Mouse (Mus musculus): ENCODE results near the gene Atg5. TPM values are rescaled to one million over a fixed set of nuclear protein-coding genes. Genes with fewer than 3 reads are reported as not detected.

The Atg5 gene
- polyA plus RNA-seq, 1 experiment from 2014 or later: 43.5 TPM

DNA sequence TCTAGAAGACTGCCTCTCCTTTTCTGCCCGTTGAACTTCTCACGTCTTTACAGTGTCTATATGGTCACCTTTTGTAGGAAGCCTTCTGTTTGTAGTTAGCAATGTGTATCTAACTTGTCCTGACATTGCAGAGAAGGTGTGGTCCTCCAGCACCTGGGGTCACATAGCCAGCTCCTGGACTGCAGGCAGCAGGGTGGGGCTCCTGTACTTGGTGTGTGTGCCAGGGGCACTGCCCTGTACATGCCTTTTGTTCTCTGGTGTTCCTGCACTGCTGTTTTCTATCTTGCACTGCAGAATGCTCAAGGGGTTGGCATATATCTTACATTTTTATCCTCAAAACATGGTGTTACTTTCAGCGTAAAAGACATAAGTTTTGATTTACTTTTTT is 36.2 kb downstream of the Atg5 start:
- Histone ChIP-seq H3K27me3 (ENCODE audit: control insufficient read depth, insufficient read depth, low read length) (no peaks in the 10 kb centered on the region), H3K36me3 (ENCODE audit: control insufficient read depth, insufficient read depth, low read length) (no peaks in the 10 kb centered on the region), H3K9me3 (replicated peaks; ENCODE audit: control insufficient read depth, low read length) (no peaks in the 10 kb centered on the region), H3K4me1 (ENCODE audit: control insufficient read depth, insufficient read depth, low read length) (no peaks in the 10 kb centered on the region), H3K4me3 (replicated peaks; ENCODE audit: low read length) (no peak overlapping the region), H3K27ac (ENCODE audit: low read length) (no peak overlapping the region), H3K9ac (ENCODE audit: low read length) (no peak overlapping the region), H3K4me2 (ENCODE audit: low read depth, low read length) (no peak overlapping the region)
- ATAC-seq (ENCODE audit: insufficient read depth, low FRiP score): peak; percentile 71; the same call in 1 of the 2 replicates
- 78% methylated on average over 3 of the region's 3 CpGs for WGBS

DNA sequence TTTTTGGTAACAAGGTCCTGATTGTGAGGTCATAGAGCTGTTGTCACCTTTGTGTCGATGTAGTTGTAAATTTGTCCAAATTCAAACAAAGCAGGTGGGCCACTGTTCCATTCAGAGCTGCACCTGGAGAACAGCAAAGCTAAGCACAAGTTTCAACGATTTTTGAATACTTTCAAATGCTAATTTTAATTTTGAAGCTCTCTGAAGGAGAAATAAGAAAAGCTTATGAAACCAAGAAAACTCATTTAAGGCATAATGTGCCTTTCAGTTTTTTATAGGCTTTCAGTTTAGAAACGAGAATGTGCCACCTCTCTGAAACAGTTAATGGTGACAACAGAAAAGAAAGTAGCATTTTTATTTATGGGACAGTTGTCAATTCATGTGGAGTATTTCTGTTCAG is 36.7 kb downstream of the Atg5 start:
- Histone ChIP-seq H3K27ac (ENCODE audit: low read length) (no peak overlapping the region), H3K9me3 (replicated peaks; ENCODE audit: control insufficient read depth, low read length) (no peaks in the 10 kb centered on the region), H3K27me3 (ENCODE audit: control insufficient read depth, insufficient read depth, low read length) (no peaks in the 10 kb centered on the region), H3K9ac (ENCODE audit: low read length) (no peak overlapping the region), H3K4me1 (ENCODE audit: control insufficient read depth, insufficient read depth, low read length) (no peaks in the 10 kb centered on the region), H3K4me2 (ENCODE audit: low read depth, low read length) (no peak overlapping the region), H3K4me3 (replicated peaks; ENCODE audit: low read length) (no peak overlapping the region), H3K36me3 (ENCODE audit: control insufficient read depth, insufficient read depth, low read length) (no peaks in the 10 kb centered on the region)
- 76% methylated on average over 3 of the region's 3 CpGs for WGBS
- no peak for ATAC-seq (ENCODE audit: insufficient read depth, low FRiP score)

DNA sequence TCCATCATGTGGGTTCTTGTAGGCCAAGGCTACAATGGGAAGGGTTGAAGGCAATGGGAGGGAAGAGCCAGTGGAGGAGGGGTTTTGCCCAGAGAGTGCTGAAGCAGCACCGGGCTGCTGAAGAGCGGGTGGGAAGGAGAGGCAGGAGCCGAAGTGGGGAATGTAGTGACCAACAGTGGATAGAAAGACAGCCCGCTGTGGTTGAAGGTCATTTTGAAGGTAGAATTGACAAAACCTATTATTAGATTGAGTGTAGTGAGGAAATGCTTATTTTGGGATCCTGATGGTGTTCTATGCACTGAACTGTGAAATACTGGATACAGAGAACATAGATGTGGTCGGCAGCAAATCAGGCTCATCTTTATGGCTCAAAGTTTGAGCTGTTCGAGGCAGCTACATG is 38.1 kb downstream of the Atg5 start:
- Histone ChIP-seq H3K27me3 (ENCODE audit: control insufficient read depth, insufficient read depth, low read length) (no peaks in the 10 kb centered on the region), H3K9ac (ENCODE audit: low read length) (no peak overlapping the region), H3K4me3 (replicated peaks; ENCODE audit: low read length) (no peak overlapping the region), H3K4me1 (ENCODE audit: control insufficient read depth, insufficient read depth, low read length) (no peaks in the 10 kb centered on the region), H3K36me3 (ENCODE audit: control insufficient read depth, insufficient read depth, low read length) (no peaks in the 10 kb centered on the region), H3K9me3 (replicated peaks; ENCODE audit: control insufficient read depth, low read length) (no peaks in the 10 kb centered on the region), H3K4me2 (ENCODE audit: low read depth, low read length) (no peak overlapping the region), H3K27ac (ENCODE audit: low read length) (no peak overlapping the region)
- no peak for ATAC-seq (ENCODE audit: insufficient read depth, low FRiP score)
- WGBS: 93% methylated on average over 6 of the region's 6 CpGs

DNA sequence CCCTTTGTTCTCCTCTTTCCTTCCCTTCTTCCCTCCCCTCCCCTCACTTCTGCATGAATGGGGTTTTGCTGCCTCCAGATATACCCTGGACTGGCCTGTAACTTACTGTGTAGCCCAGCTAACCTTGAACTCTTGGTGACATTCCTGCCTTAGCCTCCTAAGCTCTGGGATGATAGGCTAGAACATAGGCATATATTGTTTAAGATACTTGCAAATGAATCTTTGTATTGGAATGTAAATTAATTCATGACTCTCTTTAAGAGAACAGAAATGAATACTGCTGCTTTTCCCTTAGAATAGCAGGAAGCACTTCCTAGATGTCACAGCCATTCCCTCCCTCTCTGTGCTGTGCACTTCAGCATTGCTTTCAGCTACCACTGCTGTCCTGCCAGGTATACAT is 40.1 kb downstream of the Atg5 start:
- Histone ChIP-seq H3K4me3 (replicated peaks; ENCODE audit: low read length) (no peak overlapping the region), H3K9me3 (replicated peaks; ENCODE audit: control insufficient read depth, low read length) (no peaks in the 10 kb centered on the region), H3K27me3 (ENCODE audit: control insufficient read depth, insufficient read depth, low read length) (no peaks in the 10 kb centered on the region), H3K9ac (ENCODE audit: low read length) (no peak overlapping the region), H3K4me1 (ENCODE audit: control insufficient read depth, insufficient read depth, low read length) (no peaks in the 10 kb centered on the region), H3K4me2 (ENCODE audit: low read depth, low read length) (no peak overlapping the region), H3K36me3 (ENCODE audit: control insufficient read depth, insufficient read depth, low read length) (no peaks in the 10 kb centered on the region), H3K27ac (ENCODE audit: low read length) (no peak overlapping the region)
- ATAC-seq (ENCODE audit: insufficient read depth, low FRiP score): no peak

DNA sequence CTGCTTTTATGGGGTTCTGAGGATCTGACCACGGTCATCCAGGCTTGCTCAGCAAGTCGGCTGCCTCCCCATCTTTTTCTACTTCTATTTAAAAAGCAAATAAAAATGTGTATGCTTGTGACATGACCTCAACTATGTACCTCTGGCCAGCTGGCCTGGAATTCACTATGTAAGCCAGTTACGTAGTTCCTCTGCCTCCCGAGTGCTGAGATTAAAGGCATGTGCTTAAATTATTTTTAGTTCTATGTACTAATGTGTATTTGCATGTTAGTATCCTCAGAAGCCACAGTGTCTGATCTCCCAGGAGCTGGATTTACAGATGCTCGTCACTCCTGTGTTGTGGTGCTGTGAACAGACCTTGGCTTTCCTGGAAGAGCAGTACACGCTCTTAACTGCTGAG is 41.1 kb downstream of the Atg5 start:
- Histone ChIP-seq H3K27ac (ENCODE audit: low read length) (no peak overlapping the region), H3K4me2 (ENCODE audit: low read depth, low read length) (no peak overlapping the region), H3K27me3 (ENCODE audit: control insufficient read depth, insufficient read depth, low read length) (no peaks in the 10 kb centered on the region), H3K36me3 (ENCODE audit: control insufficient read depth, insufficient read depth, low read length) (no peaks in the 10 kb centered on the region), H3K4me1 (ENCODE audit: control insufficient read depth, insufficient read depth, low read length) (no peaks in the 10 kb centered on the region), H3K9ac (ENCODE audit: low read length) (no peak overlapping the region), H3K4me3 (replicated peaks; ENCODE audit: low read length) (no peak overlapping the region), H3K9me3 (replicated peaks; ENCODE audit: control insufficient read depth, low read length) (no peaks in the 10 kb centered on the region)
- ATAC-seq (ENCODE audit: insufficient read depth, low FRiP score): no peak
- WGBS: 70% methylated on average over 6 of the region's 6 CpGs

DNA sequence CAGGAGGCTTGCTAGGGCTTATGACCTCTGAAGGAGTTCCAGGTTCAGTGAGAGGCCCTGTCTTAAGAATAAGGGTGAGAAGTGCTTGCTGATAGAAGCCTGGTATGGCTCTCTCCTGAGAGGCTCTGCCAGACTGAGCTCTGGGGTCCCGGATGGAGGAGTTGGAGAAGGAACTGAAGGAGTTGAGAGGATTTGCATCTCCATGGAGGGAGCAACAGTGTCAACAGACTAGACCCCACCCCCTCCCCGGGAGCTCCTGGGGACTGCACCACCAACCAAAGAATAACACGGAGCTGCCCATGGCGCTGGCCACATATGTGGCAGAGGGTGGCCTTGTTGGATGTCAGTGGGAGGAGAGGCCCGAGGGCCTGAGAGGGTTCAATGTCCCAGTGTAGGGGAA is 47.1 kb downstream of the Atg5 start:
- no peak overlapping the region for H3K4me3 ChIP-seq (replicated peaks; ENCODE audit: low read length)
- H3K4me1 ChIP-seq (ENCODE audit: control insufficient read depth, insufficient read depth, low read length): peaks cover 13% of the 10 kb centered on the region
- H3K4me2 ChIP-seq (ENCODE audit: low read depth, low read length): no peak overlapping the region
- no peak overlapping the region for H3K9ac ChIP-seq (ENCODE audit: low read length)
- no peaks in the 10 kb centered on the region for H3K9me3 ChIP-seq (replicated peaks; ENCODE audit: control insufficient read depth, low read length)
- 51% methylated on average over 5 of the region's 5 CpGs for WGBS
- H3K36me3 ChIP-seq (ENCODE audit: control insufficient read depth, insufficient read depth, low read length): no peaks in the 10 kb centered on the region
- no peak for ATAC-seq (ENCODE audit: insufficient read depth, low FRiP score)
- H3K27ac ChIP-seq (ENCODE audit: low read length): no peak overlapping the region
- no peaks in the 10 kb centered on the region for H3K27me3 ChIP-seq (ENCODE audit: control insufficient read depth, insufficient read depth, low read length)

DNA sequence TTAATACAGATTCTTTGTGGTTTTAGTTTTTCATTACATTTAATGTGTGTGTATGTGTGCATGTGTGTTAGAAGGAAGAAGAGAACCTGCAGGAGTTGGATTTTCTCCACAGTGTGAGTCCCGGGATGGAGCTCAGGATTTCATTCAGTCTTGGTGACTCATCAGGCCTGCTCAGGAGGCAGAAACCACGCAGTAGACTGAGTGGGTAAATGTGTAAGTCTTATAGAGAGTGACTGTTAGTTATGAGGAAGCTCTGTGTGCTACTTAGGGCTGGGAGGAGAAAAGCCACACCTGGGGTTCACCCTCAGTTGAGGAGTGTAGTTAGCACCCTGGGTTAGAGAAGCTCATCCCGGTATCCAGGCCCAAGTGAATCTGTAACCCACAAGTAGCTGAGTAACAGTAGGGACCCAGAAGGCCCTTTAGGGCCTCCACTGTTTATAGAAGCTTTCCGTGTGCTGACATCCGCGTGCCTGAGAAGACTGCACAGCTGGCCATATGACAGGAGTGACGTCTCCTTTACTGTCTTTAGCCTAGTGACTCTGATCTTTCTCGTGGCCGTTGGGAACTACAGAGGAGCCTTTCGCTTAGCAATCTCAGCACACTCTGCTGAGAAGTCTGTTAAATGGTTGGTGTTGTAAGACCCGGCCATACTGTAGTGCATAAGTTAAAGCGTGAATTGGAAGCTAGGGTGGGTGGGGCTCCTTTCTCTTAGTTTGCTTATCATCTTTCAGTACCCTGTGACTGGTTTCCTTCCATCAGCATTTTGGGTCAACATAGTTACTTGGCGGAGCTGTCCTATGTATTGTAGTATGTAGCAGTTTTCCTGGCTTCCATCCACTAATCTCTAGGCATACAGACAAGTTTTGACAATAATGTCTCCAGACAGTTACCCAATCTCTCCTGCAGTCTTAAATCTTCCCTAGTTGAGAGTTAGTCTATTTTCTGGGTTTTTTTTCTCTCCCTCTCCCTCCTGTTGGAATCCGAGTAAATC is 48.4 kb downstream of the Atg5 start:
- 0 out of 2 replicates have a peak overlapping the region, but pooled peaks have one; percentile 33 for H3K27ac ChIP-seq (ENCODE audit: low read length)
- peak; percentile 29; the same call in 1 of the 2 replicates for ATAC-seq (ENCODE audit: insufficient read depth, low FRiP score)
- 57% methylated on average over 14 of the region's 14 CpGs for WGBS

DNA sequence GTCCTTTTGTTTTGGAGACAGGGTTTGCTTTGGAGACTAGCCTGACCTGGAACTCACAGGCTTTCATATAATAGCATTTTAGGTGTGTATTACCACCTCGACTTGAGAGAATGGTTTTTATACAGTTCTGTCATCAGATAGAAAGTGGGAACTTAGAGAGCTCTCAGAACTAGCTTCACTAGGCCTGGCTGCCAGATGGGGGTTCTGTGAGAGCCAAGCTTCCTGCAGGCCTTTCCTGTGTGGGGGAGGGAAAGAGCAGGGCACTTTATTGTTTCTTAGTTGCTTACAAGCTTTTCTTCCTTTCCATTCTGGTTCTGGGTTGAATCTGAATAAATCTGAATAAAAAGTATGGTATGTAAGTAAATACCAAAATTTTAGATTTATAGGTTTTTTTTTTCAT is 54.0 kb downstream of the Atg5 start:
- WGBS: 54% methylated on average over 1 of the region's 1 CpGs
- Histone ChIP-seq H3K4me2 (ENCODE audit: low read depth, low read length) (no peak overlapping the region), H3K9ac (ENCODE audit: low read length) (no peak overlapping the region), H3K9me3 (replicated peaks; ENCODE audit: control insufficient read depth, low read length) (no peaks in the 10 kb centered on the region), H3K4me1 (ENCODE audit: control insufficient read depth, insufficient read depth, low read length) (no peaks in the 10 kb centered on the region), H3K27me3 (ENCODE audit: control insufficient read depth, insufficient read depth, low read length) (no peaks in the 10 kb centered on the region), H3K36me3 (ENCODE audit: control insufficient read depth, insufficient read depth, low read length) (no peaks in the 10 kb centered on the region), H3K27ac (ENCODE audit: low read length) (no peak overlapping the region), H3K4me3 (replicated peaks; ENCODE audit: low read length) (no peak overlapping the region)
- ATAC-seq (ENCODE audit: insufficient read depth, low FRiP score): no peak

More for the DNA sequence above, 48.4 kb downstream of the Atg5 start:
- Histone ChIP-seq H3K9ac (ENCODE audit: low read length) (0 out of 2 replicates have a peak overlapping the region, but pooled peaks have one; percentile 21), H3K27me3 (ENCODE audit: control insufficient read depth, insufficient read depth, low read length) (no peaks in the 10 kb centered on the region), H3K36me3 (ENCODE audit: control insufficient read depth, insufficient read depth, low read length) (no peaks in the 10 kb centered on the region), H3K9me3 (replicated peaks; ENCODE audit: control insufficient read depth, low read length) (no peaks in the 10 kb centered on the region), H3K4me1 (ENCODE audit: control insufficient read depth, insufficient read depth, low read length) (peaks cover 13% of the 10 kb centered on the region), H3K4me3 (replicated peaks; ENCODE audit: low read length) (no peak overlapping the region), H3K4me2 (ENCODE audit: low read depth, low read length) (no peak overlapping the region)

DNA sequence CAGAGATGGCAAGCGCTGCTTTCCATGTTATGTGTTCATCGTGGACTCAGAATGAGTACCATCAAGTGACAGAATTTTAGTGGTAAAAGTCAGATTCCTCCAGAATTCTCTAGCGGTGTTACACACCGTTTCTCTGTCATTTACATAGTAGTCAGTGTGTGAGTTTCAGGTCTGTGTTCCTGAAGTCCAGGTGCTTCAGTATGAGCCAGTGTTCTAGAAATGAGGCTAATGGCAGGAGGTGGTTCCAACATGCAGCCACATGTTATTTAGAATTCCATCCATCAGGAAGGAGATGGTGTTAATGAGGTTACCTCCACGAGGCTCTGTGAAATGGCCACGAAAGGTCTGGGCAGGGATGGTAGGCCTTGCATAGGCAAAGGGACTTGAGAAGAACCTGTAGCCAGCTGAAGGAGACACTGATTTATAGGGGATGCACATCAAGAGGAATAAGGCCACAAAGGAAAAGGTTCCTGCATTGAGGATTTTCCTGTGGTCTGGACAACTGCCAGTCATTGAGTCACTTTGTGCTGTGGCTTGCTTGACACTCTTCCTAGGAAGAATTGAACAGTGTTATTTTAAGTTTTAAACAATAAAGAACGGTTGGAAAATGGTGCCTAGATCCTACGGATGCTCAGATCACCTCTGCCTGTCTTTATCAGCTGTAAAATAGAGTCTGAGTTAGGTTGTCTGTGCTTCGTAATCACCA is 55.1 kb downstream of the Atg5 start:
- H3K4me3 ChIP-seq (replicated peaks; ENCODE audit: low read length): no peak overlapping the region
- H3K9me3 ChIP-seq (replicated peaks; ENCODE audit: control insufficient read depth, low read length): no peaks in the 10 kb centered on the region
- H3K4me1 ChIP-seq (ENCODE audit: control insufficient read depth, insufficient read depth, low read length): no peaks in the 10 kb centered on the region
- H3K27me3 ChIP-seq (ENCODE audit: control insufficient read depth, insufficient read depth, low read length): no peaks in the 10 kb centered on the region
- H3K9ac ChIP-seq (ENCODE audit: low read length): no peak overlapping the region
- no peak for ATAC-seq (ENCODE audit: insufficient read depth, low FRiP score)
- no peaks in the 10 kb centered on the region for H3K36me3 ChIP-seq (ENCODE audit: control insufficient read depth, insufficient read depth, low read length)
- WGBS: 79% methylated on average over 9 of the region's 9 CpGs
- no peak overlapping the region for H3K27ac ChIP-seq (ENCODE audit: low read length)
- H3K4me2 ChIP-seq (ENCODE audit: low read depth, low read length): no peak overlapping the region
